Mouse (Mus musculus) gastrocnemius, postnatal 14 days (tissue): ENCODE results near the gene 5430419D17Rik. TPM values are rescaled to one million over a fixed set of nuclear protein-coding genes. Genes with fewer than 3 reads are reported as not detected.

Source experiments
- DNase-seq: peaks from one replicate; pipeline ENCODE4 v3.0.0; 2021; ENCODE audit warnings: mixed read lengths
- intact Hi-C: fragments of 180-260 bp; cut with DNase I; formaldehyde crosslinking; loops from one replicate; pipeline ENCODE4 v1.15.1; 2025; ENCODE audit warnings: low total_unique reads
- total RNA-seq, 2 experiments: library from RNA; stranded (reverse); gene quantifications; 2 replicates each; pipeline ENCODE4 v1.2.3; 2021

Gene 5430419D17Rik
- total RNA-seq, 2 experiments from 2014 or later, result not detected

DNA sequence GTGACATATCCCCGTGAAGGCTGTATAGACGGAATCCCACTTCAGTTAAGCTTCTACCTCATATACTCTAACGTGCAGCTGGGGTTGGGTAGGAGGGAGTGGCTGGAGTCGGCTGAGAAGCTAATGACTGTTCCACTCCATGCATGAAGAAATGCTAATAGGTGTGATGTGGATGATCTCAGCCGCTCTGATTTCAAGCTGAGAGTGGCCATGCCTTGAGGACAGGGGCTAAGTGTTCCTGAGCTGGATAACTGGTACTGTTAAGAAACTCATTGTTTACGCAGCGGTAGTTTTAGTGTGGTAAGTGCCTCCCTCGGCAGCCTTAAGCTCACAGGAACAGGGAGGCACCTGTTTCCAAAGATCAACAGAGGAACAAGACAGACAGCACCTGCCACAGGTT lies 129.1 kb downstream of the 5430419D17Rik start:
- no peak for DNase-seq
- intact Hi-C loops, result no loop called here

DNA sequence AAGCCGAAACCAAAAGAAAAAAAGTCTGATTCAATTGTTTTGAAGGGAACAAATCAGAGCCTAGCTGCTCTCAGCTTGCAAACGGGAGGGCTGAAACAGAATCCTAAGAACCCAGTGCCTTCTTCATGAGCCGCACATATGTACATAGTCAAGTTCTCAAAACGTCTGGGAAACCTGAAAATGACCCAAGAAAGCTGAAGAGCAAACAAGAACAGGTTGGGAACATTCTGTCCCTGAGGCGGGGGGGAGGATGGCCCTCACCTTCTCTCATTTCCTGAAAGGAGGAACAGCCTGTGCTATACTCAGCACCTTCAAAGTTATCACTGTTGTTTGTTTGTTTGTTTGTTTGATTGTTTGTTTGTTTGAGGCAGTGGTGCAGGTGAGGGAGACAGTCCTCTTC lies 132.5 kb downstream of the 5430419D17Rik start:
- no peak for DNase-seq
- intact Hi-C loops, result no loop called here

GRCm38 (mm10) chr7:131314493-131314892 lies 140.3 kb downstream of the 5430419D17Rik start:
- no peak for DNase-seq
- intact Hi-C loops, result no loop called here

GRCm38 (mm10) chr7:131317587-131317986 lies 143.4 kb downstream of the 5430419D17Rik start:
- no peak for DNase-seq
- intact Hi-C loops, result no loop called here

DNA sequence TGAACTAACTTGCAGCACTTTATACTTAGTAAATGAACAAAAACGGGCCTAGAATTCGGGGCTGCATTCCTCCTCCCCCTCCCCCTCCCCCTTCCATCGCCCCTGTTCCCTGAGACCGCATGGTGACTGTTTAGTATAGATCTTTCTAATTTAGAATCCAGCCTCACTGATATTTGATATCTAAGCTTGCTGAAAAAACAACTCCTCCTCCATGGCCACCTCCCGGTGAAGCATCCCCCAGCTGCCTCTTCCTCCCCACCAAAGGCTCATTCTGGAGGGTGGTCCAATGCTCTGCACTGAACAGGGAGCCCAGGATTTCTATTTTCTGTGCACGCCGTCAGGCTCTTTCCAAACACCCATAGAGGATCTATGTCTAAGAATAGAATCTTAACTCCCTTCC lies 144.1 kb downstream of the 5430419D17Rik start:
- intact Hi-C loops, result no loop called here
- no peak for DNase-seq

GRCm38 (mm10) chr7:131322192-131322591 lies 148.0 kb downstream of the 5430419D17Rik start, which contains the start of gene Cuzd1:
Gene Cuzd1 (minus strand): TSS chr7:131322292.
- intact Hi-C loops, result no loop called here
- DNase-seq, result peak; percentile 13

- intact Hi-C loops, result no loop called here
These were observed 152.9 kb downstream of the 5430419D17Rik start for GRCm38 (mm10) chr7:131327054-131327453.

GRCm38 (mm10) chr7:131329416-131329815 lies 155.2 kb downstream of the 5430419D17Rik start, which contains the start of gene Fam24b:
Gene Fam24b (minus strand): TSS chr7:131329516.
- no peak for DNase-seq
- intact Hi-C loops, result no loop called here

More at GRCm38 (mm10) chr7:131327054-131327453, 152.9 kb downstream of the 5430419D17Rik start:
- DNase-seq, result no peak

GRCm38 (mm10) chr7:131331688-131332087 lies 157.5 kb downstream of the 5430419D17Rik start:
- DNase-seq, result no peak
- intact Hi-C loops, result no loop called here

DNA sequence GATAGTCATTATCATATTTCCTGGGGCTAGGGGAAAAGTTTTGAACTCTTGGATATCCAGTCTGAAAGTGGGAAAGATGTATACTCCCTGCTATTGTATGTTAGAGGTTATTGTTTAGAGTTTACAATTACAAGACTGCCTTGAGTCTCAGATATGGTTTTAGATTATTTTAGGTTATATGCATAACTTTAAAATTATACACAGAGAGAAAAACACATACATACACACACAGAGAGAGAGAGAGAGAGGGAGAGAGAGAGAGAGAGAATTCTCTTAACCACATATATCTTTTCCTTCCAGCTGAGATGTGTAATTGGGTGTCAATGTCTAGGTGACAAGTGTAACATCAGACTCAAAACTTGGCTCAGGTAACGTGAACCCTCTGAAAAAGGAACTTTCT lies 159.4 kb downstream of the 5430419D17Rik start, which contains the start of gene Fam24a:
Gene Fam24a (plus strand): TSS at position 301 of the 400 bp plus-strand sequence.
- DNase-seq, result no peak
- intact Hi-C loops, result no loop called here

- no peak for DNase-seq
- intact Hi-C loops, result no loop called here
These were observed 163.4 kb downstream of the 5430419D17Rik start for GRCm38 (mm10) chr7:131337502-131338068.

DNA sequence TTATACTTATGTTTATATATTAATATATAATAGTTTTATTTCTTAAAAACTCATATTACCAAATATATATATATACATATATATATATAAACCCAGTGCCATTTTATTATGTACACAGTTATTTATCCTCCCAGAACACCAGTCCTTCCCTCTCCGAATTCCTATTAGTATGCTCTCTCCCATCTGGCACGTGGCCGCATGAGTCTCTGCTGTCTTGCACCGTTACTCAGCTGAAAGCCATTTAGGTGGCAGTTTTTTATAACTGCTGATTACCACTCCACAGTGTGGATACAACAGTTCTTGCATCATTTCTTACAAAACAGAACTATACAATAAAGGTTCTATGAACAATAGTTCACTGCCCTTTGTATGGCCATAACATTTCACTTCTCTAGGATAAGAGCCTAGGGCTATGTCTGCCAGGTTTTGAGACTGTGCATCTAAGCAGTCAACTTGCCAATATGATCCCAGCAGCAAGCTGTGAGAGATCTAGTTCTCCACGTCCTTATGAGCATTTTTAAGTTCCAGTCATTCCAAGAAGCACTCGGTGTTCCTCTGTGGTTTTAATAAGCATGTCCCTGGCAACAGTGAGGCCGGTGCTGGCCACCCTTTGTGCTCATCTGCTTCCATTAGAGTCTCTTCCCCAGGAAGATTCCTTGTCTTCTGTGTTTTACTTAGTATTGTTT lies 171.8 kb downstream of the 5430419D17Rik start:
- DNase-seq, result no peak
- intact Hi-C loops, result no loop called here

Other genes with a start within 250 kb of the 5430419D17Rik start
- gene Htra1, start 238.3 kb upstream of the 5430419D17Rik start, total RNA-seq, result 10 to 100 TPM; 65.3 to 77.2 TPM
- gene Dmbt1, start 142.3 kb upstream of the 5430419D17Rik start, total RNA-seq, result not detected
- gene 4933402N03Rik, start 28.1 kb upstream of the 5430419D17Rik start, total RNA-seq, result not detected
- gene Cuzd1, start 147.9 kb downstream of the 5430419D17Rik start, total RNA-seq, result not detected
- not detected for gene Fam24b, start 155.1 kb downstream of the 5430419D17Rik start, total RNA-seq
- gene Fam24a, start 159.5 kb downstream of the 5430419D17Rik start, total RNA-seq, result not detected
- 10 to 100 TPM; 13.2 to 14.0 TPM for gene 2310057M21Rik, start 188.4 kb downstream of the 5430419D17Rik start, total RNA-seq
- 10 to 100 TPM; 30.7 to 34.8 TPM for gene Pstk, start 196.7 kb downstream of the 5430419D17Rik start, total RNA-seq
- gene Ikzf5, start 236.1 kb downstream of the 5430419D17Rik start, total RNA-seq, result 10 to 100 TPM; 20.1 to 25.2 TPM
- 10 to 100 TPM; 79.4 to 89.0 TPM for gene Acadsb, start 236.2 kb downstream of the 5430419D17Rik start, total RNA-seq